Mouse (Mus musculus) midbrain, embryonic 16.5 days (tissue): ENCODE data around the gene Cdc5l. TPM values are rescaled to one million over a fixed set of nuclear protein-coding genes. Genes with fewer than 3 reads are reported as not detected.
"Not testable (repeated sequence)": the region's sequence is repeated elsewhere in the genome, so short reads cannot be mapped to it uniquely, and the experiment has no call there.

Source experiments
- ATAC-seq: fragments of 200-750 bp; cut with Nextera tagmentation; 2 replicates; pipeline ENCODE4 v1.8.0; 2017; ENCODE audit warnings: moderate TSS enrichment
- H3K27ac ChIP-seq: fragments of 300-500 bp; sonication (generic); 2 replicates; pipeline ENCODE4 v1.5.1; 2014; ENCODE audit warnings: mild to moderate bottlenecking, low read length, mixed read lengths
- H3K27me3 ChIP-seq: fragments of 300-500 bp; sonication (generic); 2 replicates; pipeline ENCODE4 v1.6.1; 2014; ENCODE audit warnings: low read depth, low read length, mixed read lengths; ENCODE audit not compliant: control insufficient read depth, insufficient read depth
- H3K36me3 ChIP-seq: fragments of 300-500 bp; sonication (generic); 2 replicates; pipeline ENCODE4 v1.6.1; 2014; ENCODE audit warnings: mild to moderate bottlenecking, low read length, moderate library complexity, mixed read lengths; ENCODE audit not compliant: control insufficient read depth, insufficient read depth
- H3K4me1 ChIP-seq: fragments of 300-500 bp; sonication (generic); 2 replicates; pipeline ENCODE4 v1.6.1; 2014; ENCODE audit warnings: mild to moderate bottlenecking, low read length, mixed read lengths; ENCODE audit not compliant: control insufficient read depth, insufficient read depth
- H3K4me2 ChIP-seq: fragments of 300-500 bp; sonication (generic); 2 replicates; pipeline ENCODE4 v1.6.1; 2014; ENCODE audit warnings: mild to moderate bottlenecking, low read length, mixed read lengths
- H3K4me3 ChIP-seq: fragments of 300-500 bp; sonication (generic); 2 replicates; pipeline ENCODE4 v1.5.1; 2014; ENCODE audit warnings: low read depth, mild to moderate bottlenecking, low read length, moderate library complexity, mixed read lengths
- H3K9ac ChIP-seq: fragments of 300-500 bp; sonication (generic); 2 replicates; pipeline ENCODE4 v1.6.1; 2014; ENCODE audit warnings: low read depth, low read length, mixed read lengths
- H3K9me3 ChIP-seq: fragments of 300-500 bp; sonication (generic); replicated peaks from 2 replicates; pipeline ENCODE4 v1.6.1; 2014; ENCODE audit warnings: mild to moderate bottlenecking, low read length, mixed read lengths; ENCODE audit not compliant: control insufficient read depth, poor library complexity, severe bottlenecking
- WGBS: fragments of 180-500 bp; shearing (Covaris S2); extraction: QIAGEN DNeasy Blood & Tissue Kit; methylation state at CpG from one replicate; pipeline ENCODE4 v1.1.7; 2014; 5-methylcytosine and 5-hydroxymethylcytosine counted together
- polyA plus RNA-seq: library from polyadenylated mRNA; unstranded; fragments of >200 nt; fragmentation: Nextera tagmentation; extraction: Ambion mirVana; gene quantifications from 2 replicates; pipeline ENCODE4 v1.2.1, GENCODE M21; 2015

Gene Cdc5l
- polyA plus RNA-seq, 1 experiment from 2014 or later: 58.6 TPM

- no peaks in the 10 kb centered on the region for H3K27me3 ChIP-seq
- H3K36me3 ChIP-seq: no peaks in the 10 kb centered on the region
- no peak overlapping the region for H3K4me3 ChIP-seq
- no peaks in the 10 kb centered on the region for H3K4me1 ChIP-seq
- no peak overlapping the region for H3K9ac ChIP-seq
- H3K9me3 ChIP-seq: 0 out of 2 replicates have a peak, but pooled peaks cover 3% of the 10 kb centered on the region
- no peak overlapping the region for H3K4me2 ChIP-seq
- 58% methylated on average over 2 of the region's 2 CpGs for WGBS
- no peak overlapping the region for H3K27ac ChIP-seq
- ATAC-seq: no peak
Measured at GRCm38 (mm10) chr17:45466701-45467100, 33.2 kb upstream of the Cdc5l start.

- no peak for ATAC-seq
- no peaks in the 10 kb centered on the region for H3K27me3 ChIP-seq
- no peak overlapping the region for H3K9ac ChIP-seq
- H3K4me2 ChIP-seq: no peak overlapping the region
- 0 out of 2 replicates have a peak, but pooled peaks cover 3% of the 10 kb centered on the region for H3K9me3 ChIP-seq
- no peaks in the 10 kb centered on the region for H3K36me3 ChIP-seq
- WGBS: 82% methylated on average over 9 of the region's 9 CpGs
- no peak overlapping the region for H3K27ac ChIP-seq
- H3K4me1 ChIP-seq: no peaks in the 10 kb centered on the region
- no peak overlapping the region for H3K4me3 ChIP-seq
Measured at GRCm38 (mm10) chr17:45464255-45464654, 30.7 kb upstream of the Cdc5l start.

- no peak for ATAC-seq
Measured at GRCm38 (mm10) chr17:45462506-45462905, 29.0 kb upstream of the Cdc5l start.

GRCm38 (mm10) chr17:45459062-45459461 lies 25.5 kb upstream of the Cdc5l start:
- Histone ChIP-seq H3K27me3 (no peaks in the 10 kb centered on the region), H3K9me3 (no peaks in the 10 kb centered on the region), H3K27ac (no peak overlapping the region), H3K4me2 (no peak overlapping the region), H3K4me3 (no peak overlapping the region), H3K4me1 (peaks cover 4% of the 10 kb centered on the region; the same call in 1 of the 2 replicates), H3K36me3 (no peaks in the 10 kb centered on the region), H3K9ac (no peak overlapping the region)
- ATAC-seq: no peak
- 86% methylated on average over 8 of the region's 8 CpGs for WGBS

More at GRCm38 (mm10) chr17:45462506-45462905, 29.0 kb upstream of the Cdc5l start:
- Histone ChIP-seq H3K4me2 (no peak overlapping the region), H3K36me3 (no peaks in the 10 kb centered on the region), H3K27me3 (no peaks in the 10 kb centered on the region), H3K4me3 (no peak overlapping the region), H3K4me1 (no peaks in the 10 kb centered on the region), H3K9ac (no peak overlapping the region), H3K9me3 (0 out of 2 replicates have a peak, but pooled peaks cover 3% of the 10 kb centered on the region), H3K27ac (no peak overlapping the region)
- WGBS: 92% methylated on average over 4 of the region's 4 CpGs

- no peak for ATAC-seq
- WGBS: 85% methylated on average over 4 of the region's 4 CpGs
Measured at GRCm38 (mm10) chr17:45458516-45458915, 25.0 kb upstream of the Cdc5l start.

GRCm38 (mm10) chr17:45457487-45457886 lies 23.9 kb upstream of the Cdc5l start:
- no peak overlapping the region for H3K4me3 ChIP-seq

More at GRCm38 (mm10) chr17:45458516-45458915, 25.0 kb upstream of the Cdc5l start:
- Histone ChIP-seq H3K27me3 (no peaks in the 10 kb centered on the region), H3K9me3 (no peaks in the 10 kb centered on the region), H3K4me1 (peaks cover 4% of the 10 kb centered on the region; the same call in 1 of the 2 replicates), H3K9ac (no peak overlapping the region), H3K4me2 (no peak overlapping the region), H3K27ac (no peak overlapping the region), H3K4me3 (no peak overlapping the region), H3K36me3 (no peaks in the 10 kb centered on the region)

GRCm38 (mm10) chr17:45456260-45457152 lies 23.0 kb upstream of the Cdc5l start:
- Histone ChIP-seq H3K9me3 (no peaks in the 10 kb centered on the region), H3K4me2 (no peak overlapping the region), H3K36me3 (no peaks in the 10 kb centered on the region), H3K4me3 (no peak overlapping the region), H3K27ac (peak overlapping the region; percentile 18), H3K9ac (no peak overlapping the region), H3K4me1 (peaks cover 4% of the 10 kb centered on the region; the same call in 1 of the 2 replicates), H3K27me3 (no peaks in the 10 kb centered on the region)
- 28% methylated on average over 13 of the region's 13 CpGs for WGBS
- ATAC-seq: no peak

More at GRCm38 (mm10) chr17:45457487-45457886, 23.9 kb upstream of the Cdc5l start:
- Histone ChIP-seq H3K4me2 (no peak overlapping the region), H3K27ac (no peak overlapping the region), H3K9ac (no peak overlapping the region), H3K4me1 (peaks cover 4% of the 10 kb centered on the region; the same call in 1 of the 2 replicates), H3K9me3 (no peaks in the 10 kb centered on the region), H3K27me3 (no peaks in the 10 kb centered on the region), H3K36me3 (no peaks in the 10 kb centered on the region)
- WGBS: 93% methylated on average over 5 of the region's 5 CpGs
- no peak for ATAC-seq

GRCm38 (mm10) chr17:45455783-45456182 lies 22.2 kb upstream of the Cdc5l start:
- H3K36me3 ChIP-seq, H3K4me3 ChIP-seq, H3K4me1 ChIP-seq, H3K27me3 ChIP-seq, H3K9me3 ChIP-seq, H3K9ac ChIP-seq, ATAC-seq, H3K27ac ChIP-seq, H3K4me2 ChIP-seq: not testable (repeated sequence)
- 82% methylated on average over 8 of the region's 9 CpGs for WGBS

GRCm38 (mm10) chr17:45454794-45455193 lies 21.3 kb upstream of the Cdc5l start:
- Histone ChIP-seq H3K27ac (no peak overlapping the region), H3K4me1 (peaks cover 4% of the 10 kb centered on the region; the same call in 1 of the 2 replicates), H3K36me3 (no peaks in the 10 kb centered on the region), H3K9me3 (no peaks in the 10 kb centered on the region), H3K27me3 (no peaks in the 10 kb centered on the region), H3K4me2 (no peak overlapping the region), H3K4me3 (no peak overlapping the region), H3K9ac (no peak overlapping the region)
- WGBS: 88% methylated on average over 2 of the region's 2 CpGs
- no peak for ATAC-seq
